Mouse (Mus musculus) inflammation-experienced regulatory T-cells, adult 6 months (primary cell): ENCODE data around the gene Plk5. TPM values are rescaled to one million over a fixed set of nuclear protein-coding genes. Genes with fewer than 3 reads are reported as not detected.

Source experiments
- ATAC-seq: one replicate; pipeline ENCODE4 v1.8.0; 2017
- polyA plus RNA-seq, 3 experiments: library from polyadenylated mRNA; unstranded; fragments of 100-300 nt; shearing (Covaris generic); gene quantifications; one replicate each; pipeline ENCODE4 v1.2.1; 2017

Gene Plk5
- polyA plus RNA-seq, 3 experiments from 2014 or later, result not detected

DNA sequence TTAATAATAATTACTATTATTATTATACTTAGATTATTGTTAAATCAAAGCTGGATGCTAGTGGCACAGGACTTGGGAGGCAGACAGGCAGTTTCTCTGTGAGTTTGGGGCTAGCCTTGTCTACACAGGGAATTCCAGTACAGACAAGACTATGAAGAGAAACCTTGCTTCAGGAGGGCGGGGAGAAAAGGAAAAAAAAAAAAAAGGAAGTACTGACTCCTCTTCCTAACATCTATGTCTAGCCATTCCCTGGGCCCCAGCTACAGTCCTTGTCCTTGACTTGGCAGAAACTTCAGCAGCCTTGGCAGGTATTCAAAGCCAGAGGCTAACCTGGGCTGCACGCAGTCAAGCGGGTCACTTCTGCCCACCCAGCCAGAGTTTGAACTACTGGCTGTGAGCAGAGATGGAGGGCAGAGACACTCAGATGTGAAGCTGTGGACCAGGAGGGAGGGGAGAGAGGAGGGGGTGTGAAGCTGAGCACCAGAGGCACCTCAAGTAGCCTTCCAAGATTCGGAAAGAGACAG lies 33.0 kb downstream of the Plk5 start:
- no peak for ATAC-seq

DNA sequence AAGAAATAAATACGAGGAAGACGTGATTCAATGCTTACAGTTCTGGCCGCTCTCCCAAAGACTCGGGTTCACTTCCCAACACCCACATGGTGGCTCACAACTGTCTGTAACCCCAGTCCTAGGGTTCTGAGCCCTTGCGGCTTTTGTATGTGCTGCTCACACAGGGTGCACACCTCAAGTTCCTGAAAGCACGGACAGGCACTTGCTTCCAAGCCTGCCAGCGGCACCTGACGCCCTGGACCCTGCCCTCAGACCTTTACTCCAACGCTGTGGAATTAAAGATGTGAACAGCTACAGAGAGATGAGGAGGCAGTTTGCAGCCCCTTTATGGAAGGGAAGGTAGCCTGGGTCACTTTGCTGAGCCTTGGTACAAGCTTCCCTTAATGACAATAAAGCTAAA lies 34.4 kb downstream of the Plk5 start:
- ATAC-seq, result no peak

DNA sequence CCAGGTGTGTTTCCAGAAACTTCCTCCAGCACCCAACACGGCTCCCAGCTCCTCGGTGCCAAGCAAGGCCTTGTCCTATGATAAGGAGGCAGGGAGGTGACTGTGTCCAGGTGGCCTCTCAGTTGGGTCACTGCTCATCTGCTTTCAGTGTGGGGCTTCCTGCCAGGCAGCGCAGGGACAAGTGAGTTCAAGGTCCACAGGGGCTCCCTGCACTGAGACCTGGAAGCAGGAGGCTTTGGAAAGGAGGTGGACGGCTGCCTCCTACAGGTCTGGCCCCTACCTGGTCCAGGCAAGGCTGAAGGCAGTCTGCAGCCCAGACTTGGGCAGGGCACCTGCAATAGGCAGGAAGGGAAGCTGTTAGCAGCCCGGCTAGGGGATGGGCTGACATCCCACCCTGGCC lies 36.4 kb downstream of the Plk5 start:
- ATAC-seq, result no peak

DNA sequence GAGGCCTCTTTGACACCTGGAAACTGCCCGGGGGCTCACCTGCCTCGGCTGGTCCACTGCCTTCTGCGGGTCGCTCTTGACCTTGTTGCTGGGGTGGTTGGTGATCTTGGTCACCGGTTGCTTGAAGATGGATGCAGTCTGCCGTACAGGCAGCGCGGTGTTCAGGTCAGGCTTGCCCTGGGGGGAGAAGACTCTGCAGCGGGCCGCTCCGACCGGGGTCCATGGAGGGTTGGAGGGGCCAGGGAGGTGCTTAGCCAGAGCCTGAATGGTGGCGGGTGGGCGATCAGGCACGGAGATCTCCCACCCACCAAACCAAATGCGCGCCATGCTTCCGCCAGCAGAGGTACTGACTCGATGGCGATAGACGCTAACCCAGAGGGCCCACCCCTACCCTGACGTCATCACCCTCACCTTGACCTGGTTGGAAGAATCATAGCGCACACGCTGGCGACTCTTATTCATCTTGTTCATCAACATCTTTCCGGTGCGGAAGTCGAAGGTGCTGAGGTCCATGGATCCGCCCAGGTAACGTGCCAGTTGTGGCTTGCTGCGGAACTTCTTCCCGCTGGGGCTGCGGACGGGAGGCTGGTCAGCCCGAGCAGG lies 38.9 kb downstream of the Plk5 start:
- no peak for ATAC-seq

DNA sequence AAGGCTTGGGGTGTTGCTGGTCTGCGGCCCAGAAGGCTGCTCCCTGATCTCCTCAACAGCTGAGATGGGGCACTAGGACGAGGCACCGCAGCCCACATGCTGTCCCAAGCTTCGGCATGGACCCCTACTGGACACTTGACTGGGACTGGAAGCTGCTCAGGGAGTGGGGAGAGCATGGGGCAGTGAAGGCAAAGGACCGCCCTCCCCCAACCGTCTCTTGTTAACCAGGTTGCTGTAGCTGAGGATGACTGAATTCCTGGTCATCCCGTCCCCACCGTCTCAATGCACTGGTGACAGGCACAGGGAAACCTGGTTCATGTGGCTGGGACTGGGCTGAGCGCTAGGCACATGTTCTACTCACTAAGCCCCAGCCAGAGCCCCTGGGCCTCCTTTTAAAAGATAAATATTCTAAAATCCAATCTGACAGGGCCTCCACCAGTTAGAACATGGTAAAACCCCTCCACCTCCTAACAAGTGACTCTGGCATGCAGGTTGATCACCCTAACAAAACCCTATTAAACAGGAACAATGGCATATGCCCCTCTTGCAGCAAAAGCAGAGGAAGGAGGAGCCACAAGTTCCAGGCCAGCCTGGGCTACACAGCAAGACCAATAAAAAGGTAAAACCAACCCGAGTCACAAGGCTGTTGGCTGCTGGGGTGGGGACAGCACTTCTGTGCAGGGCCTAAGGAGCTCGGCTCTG lies 40.7 kb downstream of the Plk5 start:
- ATAC-seq, result no peak

DNA sequence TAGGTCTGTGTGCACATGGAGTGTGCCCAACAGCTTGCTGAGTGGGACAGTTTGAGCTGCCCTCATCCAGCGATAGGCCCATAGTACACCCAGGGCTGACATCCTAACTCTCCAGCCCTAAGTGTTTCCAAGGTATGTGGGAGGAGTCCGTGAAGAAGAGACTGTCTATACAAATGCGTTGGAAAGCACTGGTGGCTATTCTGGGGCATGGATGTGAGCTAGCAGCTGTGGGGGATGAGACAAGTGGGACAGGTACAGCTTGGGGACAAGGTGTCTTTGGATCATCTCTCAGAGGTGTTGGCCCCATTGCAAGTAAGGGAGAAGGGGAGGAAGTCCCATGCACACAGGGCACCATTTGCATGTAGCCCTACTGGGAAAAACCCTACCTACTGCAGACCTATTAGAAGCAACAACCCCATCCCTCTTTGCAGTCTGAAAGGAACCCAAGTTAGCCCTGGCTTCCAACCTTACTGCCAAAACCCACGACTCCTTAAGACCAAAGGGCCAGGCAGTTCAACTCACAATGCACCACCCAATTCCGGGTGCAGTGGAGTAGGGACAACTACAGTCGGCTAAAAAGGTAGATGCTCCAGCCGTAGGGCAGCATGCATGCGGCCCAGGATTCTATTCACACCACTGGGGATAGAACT lies 41.4 kb downstream of the Plk5 start:
- no peak for ATAC-seq

DNA sequence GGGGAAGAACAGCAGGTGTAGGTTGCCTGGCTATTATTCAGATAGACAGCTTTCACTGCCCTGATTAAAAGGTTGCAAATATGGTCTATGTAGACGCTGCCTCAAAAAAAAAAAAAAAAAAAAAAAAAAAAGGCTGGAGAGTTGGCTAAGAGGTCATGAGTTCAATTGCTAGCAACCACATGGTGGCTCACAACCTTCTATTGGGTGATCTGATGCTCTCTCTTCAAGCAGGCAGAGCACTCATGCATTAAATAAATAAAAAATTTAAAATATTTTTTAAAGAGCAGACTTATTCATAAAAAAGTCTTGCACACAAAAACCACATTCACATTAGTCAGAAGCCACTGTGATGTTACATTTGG lies 41.9 kb downstream of the Plk5 start:
- no peak for ATAC-seq

DNA sequence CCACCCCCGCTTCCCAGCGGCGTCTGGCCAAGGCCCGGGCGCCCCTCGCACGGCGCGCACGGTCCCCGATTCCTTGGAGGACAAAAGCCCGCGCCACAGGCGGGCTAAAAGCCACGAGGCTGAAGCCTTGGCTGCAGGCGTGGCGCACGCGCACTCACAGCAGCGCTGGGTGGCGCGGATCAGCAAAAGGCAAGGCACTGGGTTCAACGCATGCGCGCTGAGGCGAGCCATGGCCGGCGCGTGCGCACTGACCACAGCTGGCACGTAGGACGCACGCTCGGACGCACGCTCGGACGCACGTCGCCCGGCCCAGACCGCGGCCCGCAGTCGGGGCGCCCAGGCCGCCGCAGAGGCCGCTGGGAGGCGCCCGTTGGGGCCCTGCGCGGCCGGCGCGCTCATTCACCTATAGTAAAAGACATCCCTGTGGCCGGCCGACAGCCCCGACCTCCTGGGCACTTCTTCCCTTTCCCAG lies 42.5 kb downstream of the Plk5 start:
- ATAC-seq, result peak; percentile 33

DNA sequence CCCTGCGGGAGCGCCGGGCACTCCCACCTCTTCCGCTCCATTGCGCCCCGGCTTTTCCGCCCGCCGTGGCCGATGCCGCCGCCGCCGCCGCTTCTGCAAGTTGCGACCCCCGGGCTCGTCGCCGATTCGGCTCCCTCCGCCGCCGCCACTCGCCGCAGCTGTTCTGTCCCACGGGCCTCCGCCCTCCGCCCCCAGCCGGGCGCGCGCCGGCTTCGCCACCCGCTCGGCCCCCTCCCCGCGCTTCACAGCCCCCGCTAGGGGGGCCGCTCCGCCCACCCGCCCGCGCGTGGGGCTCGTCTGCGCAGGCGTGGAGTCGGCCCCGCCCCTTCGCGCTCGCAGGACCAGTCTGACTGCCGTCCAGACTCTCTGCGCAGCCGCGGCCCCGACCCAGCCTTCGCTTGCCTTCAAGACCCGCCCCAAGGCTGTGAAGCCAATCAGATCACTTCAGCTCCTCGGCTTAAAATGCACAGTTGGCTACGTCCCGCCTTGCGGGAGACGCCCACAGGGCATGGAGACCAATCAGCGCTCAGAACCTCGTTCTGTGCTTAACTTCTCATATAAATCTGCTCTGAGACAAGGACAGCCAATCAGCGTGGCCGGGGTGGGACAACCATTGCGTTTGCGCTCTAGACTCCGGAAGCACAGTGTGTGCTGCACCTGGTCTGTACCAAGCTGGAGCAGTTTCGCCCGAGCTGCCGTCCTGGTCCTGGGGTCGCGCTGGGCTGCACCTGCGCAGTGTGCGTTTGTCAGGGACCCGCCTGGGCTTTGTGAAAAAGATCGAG lies 43.1 kb downstream of the Plk5 start, which contains the start of gene Mbd3:
Mbd3 (minus strand) TSS at position 360 of the 782 bp plus-strand sequence.
- peak; percentile 94 for ATAC-seq

DNA sequence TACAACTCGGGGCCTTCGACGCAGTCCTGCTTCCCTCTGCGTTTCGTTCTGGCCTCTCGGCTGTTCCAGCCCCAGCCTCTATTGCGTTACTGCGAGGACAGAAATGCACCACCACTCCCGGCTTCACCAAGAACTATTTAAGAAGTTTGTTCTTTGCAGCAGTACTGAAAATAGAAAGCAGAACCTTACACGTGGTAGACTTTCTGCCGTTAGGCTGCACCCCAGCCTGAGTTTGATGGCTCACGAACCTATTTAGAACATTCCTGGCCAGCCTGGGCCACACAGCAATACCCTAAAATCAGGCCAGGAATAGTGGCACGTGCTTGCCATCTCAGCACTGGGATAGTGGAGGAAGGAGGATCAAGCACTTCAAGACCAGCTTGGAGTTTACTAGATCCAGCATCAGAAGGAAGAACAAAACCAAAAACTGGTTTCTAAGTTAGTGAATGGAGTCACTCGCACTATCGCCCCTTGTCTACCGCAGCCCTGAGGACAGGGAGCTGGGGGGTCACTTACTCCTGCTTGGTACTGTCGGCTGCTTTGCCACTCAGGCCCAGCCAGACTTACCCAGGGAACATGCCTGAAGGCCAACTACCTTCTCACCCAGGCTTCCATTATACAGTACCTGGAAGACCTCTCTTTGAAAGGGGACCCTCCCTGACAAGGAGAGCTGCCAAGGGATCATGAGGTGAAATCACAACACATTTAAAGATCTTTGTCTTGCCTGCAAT lies 43.9 kb downstream of the Plk5 start:
- ATAC-seq, result peak; percentile 1

DNA sequence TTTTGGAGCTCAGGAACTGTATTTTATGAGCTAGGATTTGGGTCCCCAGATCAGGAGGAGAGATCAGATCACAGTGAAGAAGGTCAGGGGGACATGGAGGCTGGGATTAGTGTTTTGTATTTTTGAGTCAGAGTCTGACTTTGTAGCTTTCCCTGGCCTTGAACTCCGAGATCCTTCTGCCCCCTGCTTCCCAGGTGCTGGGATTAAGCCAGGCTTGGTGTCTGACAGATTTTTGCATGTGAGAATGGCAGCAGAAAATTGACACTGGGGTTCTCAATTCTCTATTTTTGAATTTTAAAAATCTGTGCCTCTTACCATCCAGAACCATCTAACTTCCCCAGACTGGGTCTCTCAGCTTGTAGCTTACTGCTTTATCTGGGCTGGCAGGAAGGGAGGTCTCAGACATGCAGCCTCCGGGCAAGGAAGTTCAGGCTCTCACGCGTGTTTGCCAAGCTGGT lies 44.5 kb downstream of the Plk5 start:
- no peak for ATAC-seq

DNA sequence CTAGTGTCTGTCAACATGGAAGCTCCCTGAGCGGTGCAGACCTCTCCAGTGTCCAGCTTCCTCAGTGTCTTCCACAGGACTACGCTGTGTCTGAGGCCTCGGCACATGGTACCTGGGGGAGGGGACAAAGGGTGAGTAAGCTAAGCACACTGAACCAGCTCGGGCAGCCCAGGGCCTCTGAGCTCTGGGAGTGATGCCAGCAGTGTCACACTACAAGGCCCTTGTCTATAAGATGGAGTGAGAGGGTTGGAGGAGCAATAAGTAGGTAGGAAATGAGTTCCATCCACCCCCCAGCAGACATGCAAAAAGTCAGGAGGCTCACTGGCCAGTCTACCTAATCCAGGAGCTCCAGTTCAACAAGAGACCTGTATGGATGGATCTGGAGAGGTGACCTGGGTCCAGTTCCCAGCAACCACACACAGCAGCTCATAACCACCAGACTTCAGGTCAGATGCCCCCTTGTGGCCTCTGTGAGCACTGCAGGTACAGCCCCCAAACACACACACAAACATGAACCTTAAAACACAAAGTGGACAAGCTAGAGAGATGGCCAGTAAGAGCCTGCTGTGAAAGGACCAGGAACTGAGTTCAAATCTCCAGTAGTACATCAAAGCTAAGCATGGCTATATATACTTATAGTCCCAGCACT lies 46.9 kb downstream of the Plk5 start:
- no peak for ATAC-seq

DNA sequence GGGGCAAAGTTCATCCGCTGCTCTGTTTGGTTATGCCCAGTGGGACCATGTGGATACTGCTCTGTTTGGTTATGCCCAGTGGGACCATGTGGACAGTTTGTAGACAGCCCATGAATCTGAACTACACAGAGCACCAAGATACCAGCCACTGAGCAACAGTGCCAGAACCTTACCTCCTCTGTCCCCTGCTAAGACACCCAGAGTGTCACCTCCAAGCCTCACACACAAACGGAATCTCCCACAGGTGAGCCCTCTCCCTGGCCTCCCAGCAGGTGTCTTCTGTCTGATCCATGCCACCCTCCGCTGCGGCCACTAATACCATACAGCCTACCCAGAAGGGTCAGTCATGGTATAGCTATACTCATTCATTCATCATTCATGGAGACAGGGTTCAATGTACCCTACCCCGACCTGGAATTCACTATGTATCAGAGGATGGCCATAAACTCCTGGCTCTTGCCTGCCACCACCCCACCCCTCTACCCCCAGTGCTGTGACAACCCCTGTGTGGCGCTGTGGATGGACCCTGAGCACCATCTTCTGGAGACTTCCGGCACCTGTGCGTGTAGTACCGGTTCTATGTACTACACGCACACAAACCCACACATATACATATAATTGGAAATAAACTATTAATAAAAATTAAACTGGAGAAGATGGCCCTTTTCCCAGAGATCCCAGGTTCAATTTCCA lies 49.4 kb downstream of the Plk5 start:
- no peak for ATAC-seq

DNA sequence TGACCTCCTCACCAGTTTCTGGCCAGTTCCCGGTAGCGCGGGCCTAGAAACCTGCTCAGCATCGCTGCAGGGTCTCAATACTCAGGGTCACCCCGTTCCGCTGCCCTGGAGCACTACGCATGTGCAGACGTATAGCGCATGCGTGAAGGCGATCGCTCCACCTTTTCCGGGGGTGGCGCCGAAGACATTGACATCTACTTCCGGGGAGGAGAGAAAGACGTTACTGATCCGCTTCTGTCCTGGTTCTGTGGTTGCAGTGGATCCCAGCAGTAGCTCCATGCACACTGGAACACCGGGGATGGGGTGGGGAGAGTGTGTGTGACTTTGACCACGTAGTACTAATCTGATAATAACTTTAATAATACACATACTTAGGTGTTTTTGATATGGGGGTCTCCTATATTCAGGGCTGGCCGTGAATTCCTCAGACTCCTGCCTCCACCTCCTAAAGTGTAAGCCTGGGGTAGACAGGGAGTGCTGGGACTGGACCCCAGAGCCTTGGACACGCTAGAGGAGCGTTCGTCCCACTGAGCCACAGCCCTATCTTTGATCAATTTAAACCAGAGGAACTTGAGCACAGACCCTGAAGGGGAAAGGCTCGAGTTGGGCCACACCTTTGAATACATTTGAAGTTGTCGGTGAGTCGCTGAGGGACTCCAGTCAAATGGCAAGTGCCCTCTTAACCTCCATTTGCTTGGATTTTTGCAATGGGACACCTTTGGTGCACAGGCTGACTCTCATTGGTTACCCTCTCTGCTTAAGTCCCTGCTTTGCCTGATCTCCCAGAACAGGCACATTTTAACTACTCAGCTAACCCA lies 50.6 kb downstream of the Plk5 start, which contains the start of gene Uqcr11:
Uqcr11 (minus strand) TSS at position 147 of the 818 bp plus-strand sequence.
- peak; percentile 88 for ATAC-seq

DNA sequence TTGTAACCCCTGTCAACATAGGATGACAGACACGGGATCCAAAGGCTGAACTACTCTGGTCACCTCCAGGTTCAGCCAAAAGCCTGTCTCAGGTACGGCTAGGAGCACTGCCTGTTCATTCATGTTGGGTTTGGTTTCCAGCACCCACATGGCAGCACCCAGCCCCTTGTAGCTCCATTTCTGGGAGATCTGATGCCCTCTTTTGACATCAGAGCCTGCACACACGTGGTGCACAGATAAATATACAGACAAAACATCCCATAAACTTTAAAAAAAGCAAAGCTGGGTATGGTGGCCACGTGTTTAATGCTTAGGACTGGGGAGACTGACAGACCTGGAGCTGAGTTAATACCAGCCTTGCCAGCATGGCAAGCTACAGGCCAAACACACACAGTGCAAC lies 51.7 kb downstream of the Plk5 start:
- ATAC-seq, result no peak

DNA sequence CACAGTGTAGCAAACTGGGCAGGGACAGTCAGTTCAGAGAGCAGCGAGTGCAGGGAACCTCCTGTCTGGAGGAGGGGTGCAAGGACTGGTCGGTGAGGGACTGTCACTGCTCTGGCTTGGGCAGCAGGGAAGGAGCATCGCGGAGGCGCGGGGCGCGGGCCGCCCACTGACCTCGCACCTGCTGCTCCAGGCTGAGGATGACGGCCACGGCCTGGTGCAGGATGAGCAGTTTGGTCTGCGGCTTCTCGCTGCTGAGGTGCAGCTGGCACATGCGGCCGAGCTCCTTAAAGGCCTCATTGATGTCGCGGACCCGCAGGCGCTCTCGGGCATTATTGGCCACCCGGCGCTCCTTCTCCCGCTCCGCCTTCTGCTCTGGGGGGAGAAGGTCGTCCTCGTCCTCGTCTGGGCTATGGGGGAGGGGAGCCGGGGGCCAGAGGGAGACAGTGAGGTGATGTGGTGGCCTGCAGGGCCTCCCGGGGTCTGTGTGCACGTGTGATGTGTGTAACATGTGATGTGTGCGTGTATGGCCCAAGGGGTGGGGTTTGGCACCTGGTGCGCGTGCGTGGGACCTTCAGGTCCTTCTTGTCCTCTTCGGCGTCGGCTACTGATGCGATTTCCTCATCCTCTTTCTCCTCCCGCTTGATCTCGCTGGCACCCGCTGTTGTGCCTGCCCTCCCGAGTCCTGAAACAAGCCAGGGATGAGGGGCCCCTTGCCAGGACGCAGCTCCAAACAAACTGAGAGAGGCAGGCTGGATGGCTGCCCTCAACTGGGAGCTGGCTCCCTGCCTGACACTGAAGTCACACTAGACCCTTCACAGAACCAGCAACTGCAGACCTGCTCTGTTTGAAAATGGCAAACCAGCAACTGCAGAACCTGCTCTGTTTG lies 56.6 kb downstream of the Plk5 start:
- no peak for ATAC-seq
